Mouse (Mus musculus) urinary bladder, postnatal 4 days (tissue): ENCODE measurements at regions not wholly inside any gene's neighbourhood (a gene's known extent, or its start where the extent isn't known, plus 50 kb on each side); places are given as distances from the start of the nearest gene placed in this dataset.
"Not testable (repeated sequence)": the region's sequence is repeated elsewhere in the genome, so short reads cannot be mapped to it uniquely, and the experiment has no call there.

Source experiments
- DNase-seq, 2 experiments: peaks; one replicate each; pipeline ENCODE4 v3.0.0; 2021 to 2022; ENCODE audit warnings: low spot score in 2 of 2

DNA sequence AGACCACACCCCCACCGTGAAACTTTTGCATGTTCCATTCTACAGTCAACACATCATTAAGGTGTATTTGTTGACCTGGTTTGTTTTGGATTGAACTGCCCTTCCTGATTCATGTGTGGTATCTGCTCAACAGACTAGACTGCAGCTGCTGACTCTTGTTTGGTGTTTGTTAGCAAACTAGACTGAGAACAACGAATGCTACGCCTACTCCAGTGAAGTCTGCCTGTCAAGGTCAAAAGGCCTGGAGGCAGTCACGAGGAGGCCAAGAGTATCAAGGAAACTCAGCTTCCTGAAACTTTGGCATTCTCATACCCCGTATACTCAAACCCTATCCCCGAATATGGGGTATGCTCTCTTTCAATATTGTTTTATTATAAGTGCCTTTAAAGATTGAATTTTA is 194.2 kb upstream of the Spin1 start:
- not testable (repeated sequence) for DNase-seq

DNA sequence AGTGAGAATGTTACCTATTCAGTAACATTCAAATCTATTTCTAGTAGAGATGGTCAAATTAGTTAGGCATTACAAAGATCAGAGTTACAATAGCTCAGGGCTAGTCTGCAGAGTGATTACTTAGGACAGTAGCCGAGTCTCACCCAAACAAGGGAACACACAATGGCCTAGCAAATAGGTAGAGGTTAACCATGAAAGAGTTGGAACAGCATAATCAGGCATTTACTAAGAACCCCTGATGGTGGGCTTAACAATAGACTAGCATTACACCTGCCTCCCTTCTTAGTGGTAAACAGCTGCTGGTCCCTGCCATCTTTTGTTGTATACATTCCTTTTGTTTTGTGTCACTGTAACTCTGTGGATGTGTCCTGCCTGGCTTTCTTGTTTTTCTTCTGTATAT is 193.8 kb upstream of the Spin1 start:
- no peak for DNase-seq

DNA sequence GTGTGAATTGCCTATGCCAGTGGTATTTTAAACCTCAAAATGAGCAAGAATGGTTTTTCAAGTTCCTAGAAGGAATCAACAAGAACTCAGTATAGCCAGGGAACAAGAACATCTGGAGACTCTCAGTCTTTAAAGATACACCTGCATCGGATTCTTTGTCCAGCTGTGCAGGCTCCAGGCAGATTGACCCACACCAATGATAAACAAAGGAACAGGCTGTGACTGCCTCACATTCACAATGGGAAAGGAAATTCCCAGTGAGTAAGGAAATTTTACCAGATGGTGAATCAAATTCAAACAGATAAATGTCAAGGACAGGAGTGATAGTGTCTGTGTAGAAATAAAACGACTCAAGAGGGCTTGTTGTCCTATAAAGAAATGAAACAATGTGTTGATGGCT is 187.9 kb upstream of the Spin1 start:
- DNase-seq: not testable (repeated sequence)

DNA sequence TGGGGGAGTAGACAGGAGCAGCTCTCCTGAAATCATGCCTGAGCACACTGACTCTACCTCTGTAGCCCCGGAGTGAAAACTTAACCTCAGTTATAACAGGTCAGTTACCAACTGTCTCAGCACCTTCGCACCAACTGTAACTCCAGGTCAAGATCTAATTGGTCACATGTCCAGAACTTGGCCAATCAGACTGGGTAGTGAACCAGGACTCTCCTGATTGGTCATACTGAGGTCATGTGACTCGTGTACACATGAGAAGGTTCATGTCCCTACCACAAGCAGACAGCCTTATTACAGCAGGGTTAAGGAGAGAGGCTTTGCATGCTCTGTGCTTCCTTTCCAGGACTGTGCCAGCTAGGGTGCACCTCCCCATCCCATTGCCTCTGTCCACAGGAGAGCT is 166.7 kb upstream of the Spin1 start:
- not testable (repeated sequence) for DNase-seq

DNA sequence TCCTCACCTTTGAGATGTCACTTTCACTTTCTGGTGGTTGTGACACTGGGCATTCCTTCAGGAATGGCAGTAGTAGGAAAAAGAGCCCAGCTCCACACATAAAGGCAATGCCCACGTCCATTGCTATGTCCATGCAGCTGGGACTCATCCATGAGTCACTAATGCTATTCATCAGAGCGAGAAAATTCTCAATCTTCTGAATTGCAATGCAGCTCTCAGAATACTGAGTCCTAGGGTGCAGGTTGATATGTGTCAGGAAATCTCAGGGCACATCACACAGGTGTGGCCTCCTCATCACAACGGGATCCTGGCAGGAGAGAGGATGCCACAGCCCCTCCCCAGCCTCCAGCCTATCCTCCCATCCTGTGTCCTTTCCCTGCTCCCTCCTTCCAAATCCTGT is 158.1 kb upstream of the Spin1 start:
- no peak for DNase-seq

DNA sequence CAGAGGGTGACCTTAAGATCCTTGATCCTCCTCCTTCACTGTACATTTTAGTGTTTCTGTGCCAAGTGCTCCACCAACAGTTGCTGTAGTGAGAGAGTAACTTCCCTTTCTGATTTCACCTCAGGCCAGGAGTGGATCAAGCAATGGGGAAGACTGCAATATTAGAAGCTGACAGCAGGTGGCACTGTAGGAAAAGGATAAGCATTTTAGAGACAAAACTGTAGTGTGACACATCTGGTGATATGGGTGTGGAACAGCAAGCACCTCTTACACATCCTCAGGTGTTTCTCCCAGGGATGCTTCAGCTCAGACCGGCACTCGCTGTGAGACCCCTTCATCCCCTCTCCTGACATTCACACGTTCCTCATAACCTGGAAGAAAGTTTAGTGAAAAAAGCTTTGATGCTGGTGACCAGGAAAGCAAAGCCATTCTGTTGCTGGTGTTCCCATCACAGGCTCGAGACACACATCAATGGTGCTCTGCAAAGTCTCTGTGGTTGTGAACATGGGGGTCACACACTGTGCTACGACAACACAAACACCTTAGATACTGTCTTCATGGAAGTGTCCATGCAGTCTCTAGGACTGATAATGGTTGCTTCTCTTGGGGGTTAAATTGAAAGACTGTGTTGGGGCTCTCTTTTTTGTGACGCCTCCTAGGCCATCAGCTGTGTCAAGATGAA is 151.0 kb upstream of the Spin1 start:
- peak; percentile 57 to 85 for DNase-seq

DNA sequence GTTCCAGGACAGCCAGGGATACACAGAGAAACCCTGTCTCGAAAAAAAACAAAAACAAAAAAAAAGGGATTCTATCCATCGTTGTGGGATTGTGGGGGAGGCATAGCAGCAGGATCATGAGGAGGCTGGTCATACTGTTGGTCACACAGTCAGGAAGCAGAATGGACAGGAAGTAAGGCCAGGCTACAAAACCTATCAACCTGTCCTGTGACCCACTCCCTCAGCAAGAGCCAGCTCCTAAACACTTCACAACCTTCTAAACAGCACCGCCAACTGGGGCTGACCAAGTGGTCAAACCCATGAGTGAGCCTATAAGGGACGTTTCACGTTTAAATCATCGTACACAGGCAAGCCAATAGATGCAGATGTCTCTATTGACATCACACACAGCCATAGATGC is 146.0 kb upstream of the Spin1 start:
- no peak for DNase-seq

DNA sequence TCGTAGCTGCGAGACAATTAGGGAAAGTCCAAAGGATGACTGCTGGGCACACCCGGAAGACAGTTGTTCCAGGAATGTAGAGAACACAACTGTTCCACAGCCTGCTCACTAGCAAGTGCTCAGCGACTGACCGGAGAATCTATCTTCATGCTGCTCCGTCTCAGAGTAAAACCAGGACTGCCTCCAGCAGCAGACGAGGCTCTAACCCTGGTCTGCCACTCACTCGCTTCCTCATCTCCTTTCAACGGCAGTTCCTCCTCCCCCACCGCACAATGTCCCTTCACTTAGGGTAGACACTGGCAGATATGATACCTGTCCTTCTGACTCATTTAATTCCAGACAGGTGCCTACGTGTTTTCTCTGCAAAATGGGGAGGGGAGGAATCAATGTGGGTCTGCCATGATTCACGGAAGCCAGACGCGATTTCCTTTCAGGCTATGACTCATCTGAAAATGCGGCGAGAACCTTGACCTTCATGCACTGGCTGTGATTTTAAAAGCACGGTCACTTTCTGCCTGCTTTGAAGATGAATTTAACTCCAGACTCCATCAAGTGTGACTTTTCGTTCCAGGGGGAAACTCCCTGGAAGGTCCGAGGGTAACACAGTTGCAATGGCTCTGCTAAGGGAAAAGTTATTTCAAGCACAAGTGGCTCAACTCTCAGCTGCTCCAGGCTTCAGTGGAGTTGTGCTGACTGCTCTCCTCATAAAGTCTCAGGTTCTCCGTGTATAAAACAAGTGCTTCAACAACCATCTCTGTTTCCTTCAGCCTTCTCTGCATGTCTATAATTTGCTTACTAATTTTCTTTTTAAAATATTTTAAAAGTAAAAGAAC is 142.4 kb upstream of the Spin1 start:
- no peak for DNase-seq

DNA sequence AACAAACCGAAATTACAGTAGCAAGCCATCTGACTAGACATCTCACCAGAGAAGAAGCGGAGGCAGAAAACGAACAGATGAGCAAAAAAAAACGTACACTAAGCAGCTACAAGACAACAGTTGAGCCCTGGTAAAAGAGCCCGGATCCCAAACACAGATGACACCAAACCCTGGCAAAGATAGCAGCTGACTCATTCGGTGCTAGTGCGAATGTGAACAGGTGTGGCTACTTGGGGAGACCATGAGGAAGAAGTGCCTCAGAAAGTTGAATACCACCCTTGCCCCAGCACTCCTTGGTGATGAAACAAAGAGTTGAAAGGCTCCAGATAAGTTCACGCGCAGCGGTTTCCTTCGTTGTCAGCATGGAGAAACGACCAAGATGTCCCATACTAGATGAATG is 139.8 kb upstream of the Spin1 start:
- no peak for DNase-seq

DNA sequence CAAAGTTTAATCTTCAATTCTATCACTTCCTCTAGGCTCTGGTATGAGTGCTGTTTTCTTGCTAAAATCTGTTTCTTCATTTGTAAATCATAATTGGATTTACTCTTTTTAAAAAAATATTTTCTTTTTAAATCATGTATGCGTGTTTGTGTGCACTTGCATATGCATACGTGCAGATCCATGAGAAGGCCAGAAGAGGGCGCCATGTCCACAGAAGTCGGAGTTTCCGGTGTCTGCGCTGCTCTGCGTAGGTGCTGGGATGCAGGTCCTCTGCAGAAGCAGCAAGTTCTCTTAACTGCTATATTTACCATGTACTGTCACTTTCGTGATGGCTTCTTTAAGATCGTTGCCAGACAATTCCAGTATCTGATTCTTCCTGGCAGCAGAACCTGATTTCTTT is 136.6 kb upstream of the Spin1 start:
- DNase-seq: no peak

DNA sequence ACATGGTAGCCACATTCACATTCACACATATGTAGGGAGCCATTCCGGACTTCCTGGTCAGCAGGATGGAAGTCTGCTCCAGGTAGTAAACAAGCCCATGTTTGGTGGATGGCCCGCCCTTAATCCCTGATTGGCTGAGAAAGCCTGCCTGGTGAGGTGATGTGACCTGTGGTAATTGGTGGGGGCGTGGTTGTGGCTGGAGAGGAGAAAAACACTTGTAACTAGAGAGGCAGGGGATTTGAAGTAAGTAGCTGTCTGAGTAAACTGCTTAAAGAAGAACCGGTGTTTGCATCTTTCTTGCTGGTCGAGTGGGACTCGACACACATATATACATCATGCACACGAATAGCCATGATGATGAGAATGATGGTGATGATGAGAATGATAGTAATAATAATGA is 135.6 kb upstream of the Spin1 start:
- not testable (repeated sequence) for DNase-seq

DNA sequence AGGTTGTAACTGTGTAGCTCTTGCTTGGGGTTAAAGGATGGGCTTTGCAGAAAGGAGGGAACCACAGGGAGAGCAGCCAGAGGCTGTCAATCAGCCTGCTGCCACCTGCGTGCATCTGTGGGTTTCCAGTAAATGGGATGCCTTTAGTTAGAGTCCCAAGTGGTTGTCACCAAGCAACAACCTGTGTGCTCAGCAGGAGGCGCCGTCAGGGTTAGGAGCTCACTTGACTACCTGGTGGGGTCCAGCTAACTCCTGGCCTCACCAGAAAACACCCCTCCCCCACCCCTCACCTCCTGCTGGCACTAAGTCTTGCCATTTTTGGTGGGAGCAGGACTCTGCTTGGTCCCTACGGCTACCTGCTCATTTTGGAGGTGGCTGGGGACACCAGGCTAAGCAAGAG is 135.0 kb upstream of the Spin1 start:
- no peak for DNase-seq

DNA sequence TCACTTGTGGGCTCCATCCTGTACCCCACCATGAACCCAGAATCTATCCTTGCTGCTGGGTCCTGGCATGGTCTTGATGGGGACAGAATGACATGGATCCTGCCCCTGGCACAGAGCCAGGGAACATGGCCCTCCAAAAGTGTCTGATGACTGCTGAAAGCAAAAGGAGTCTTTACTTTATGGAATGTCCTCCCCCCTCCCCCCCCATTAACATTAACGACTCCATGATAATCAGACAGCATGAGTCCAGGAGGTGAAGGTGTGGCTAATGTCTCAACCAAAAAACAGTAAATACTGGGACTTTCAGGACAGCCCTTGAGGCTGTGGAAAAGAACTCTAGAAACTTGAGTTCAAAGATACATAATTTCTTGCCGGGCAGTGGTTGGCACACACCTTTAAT is 133.9 kb upstream of the Spin1 start:
- no peak for DNase-seq

DNA sequence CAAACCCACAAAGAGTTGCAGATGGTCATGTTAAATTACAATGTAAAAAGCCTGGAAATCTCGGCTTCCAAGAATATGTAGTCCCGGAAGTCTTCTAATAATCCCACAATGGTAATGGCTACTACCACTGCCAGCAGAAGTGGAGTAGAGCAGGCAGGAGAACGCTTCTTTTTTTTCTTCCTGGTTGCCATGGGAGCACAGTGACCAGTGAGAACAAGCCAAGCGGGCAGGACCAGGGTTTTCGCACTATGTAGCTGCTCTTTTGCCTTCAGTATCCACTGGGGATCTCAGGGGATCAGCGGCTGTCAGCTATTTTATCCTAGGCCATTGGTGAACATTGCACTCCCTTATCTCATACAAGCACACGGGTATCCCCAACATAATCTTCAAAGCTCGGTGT is 127.3 kb upstream of the Spin1 start:
- DNase-seq: no peak

DNA sequence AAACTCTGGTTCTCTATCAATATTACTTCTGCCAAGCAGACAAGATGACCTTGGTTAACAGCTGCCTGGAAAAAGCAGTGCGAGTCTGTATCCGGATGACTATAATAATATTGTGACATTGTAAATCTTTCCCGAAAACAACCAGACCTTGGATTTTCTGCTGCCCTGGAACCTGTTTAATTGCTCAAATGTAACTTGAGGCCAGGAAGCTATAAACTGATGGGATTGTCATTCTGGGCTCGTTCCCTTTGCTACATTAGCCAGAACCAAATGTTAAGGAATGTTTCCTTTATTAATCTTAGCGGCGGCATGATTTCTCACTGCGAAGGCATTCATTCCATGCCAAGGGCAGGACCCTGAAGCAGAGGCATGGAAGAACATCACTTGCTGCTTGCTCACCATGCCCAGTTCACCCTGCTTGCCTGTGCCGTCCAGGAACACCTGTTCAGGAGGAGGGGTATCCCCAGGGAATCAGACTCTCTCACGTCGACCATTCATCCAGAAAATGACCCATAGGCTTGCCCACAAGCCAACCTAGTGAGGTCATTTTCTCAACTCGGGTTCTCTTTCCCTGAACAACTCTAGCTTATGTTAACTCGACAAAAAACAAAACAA is 125.3 kb upstream of the Spin1 start:
- no peak for DNase-seq

DNA sequence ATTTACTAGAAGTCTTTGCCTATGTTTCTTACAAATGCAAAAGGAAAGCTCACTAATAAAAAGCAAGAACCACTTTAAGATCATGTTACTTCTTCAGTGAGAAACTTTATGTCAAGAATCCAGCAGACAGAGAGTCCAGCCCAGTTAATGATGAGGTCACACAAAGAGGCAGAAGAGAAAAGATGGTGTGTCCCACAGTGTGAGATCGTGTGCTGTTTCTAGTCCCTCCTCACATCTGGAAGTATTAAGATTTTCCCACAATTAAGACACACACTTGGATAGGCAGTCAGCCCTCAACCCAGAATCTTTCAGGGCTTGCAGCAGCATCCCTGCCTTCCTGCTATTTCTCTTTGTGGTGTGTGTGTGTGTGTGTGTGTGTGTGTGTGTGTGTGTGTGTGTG is 118.7 kb upstream of the Spin1 start:
- DNase-seq: no peak

DNA sequence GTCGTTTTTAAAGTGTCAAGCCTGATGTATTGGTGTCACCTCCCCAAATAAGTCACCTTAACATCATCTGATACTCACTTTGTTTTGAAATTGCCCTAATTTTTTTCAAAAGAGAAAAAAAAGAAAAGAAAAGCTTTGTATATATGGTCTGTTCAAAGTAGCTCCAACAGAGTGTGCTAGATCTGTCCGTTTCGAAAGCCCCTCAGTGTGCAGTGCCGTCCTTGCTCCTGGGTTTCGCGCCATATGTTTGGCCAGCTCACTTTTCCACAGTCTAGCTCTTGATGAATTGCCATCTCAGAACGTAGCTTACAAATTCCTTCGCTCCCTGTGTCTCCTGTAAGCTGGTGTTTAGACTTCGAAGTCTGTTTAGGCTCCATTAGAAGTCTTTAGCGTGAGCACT is 117.7 kb upstream of the Spin1 start:
- DNase-seq: no peak

DNA sequence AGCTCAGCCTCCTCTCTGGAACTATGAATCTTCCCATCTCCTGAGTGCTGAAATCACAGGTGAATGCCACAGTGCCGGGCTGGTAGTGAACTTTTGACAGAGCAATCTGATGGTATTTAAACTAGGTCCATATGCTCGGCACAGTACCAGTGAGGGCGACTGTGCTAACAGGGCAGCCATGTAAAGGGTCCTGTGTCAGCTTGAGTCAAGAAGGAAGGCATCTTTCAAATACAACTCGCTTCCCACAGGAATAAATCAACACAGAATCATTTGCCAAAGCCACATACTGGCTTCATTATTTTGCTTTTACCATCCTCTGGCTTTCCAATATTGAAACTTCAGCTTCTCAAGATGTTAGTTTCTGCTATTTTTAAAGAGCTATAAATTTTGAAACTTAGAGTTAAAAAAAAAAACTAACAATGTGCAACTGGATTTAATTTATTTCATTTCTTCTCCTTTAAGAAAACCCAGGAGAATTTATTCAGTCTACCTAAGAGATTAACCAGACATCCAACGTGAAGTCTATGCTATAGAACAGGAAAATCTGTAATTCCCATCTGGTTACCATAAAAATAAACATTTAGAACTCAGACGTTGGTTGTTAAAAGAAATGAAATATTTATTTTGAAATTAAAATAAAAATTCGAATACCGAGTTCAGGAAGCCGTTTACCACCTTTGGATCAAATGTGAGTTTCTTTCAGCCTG is 108.8 kb upstream of the Spin1 start:
- DNase-seq: no peak

DNA sequence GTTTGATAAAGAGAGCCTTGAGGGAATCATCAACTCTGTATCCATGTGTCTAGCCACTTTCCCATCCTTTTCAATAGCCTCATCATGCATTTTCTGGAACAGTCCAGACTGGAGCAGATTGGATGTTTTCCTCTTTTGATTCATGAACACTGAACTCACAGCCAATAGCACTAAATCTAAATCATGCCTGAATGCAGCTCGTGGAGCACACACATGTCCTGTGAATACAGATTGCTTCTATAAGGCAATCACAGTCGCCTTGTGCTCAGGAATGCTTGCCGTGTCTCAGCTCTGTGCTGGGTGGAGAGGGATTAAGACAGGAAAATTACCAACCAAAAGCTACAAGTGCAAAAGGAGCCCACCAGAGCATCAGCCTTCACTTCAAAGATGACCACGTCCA is 100.9 kb upstream of the Spin1 start:
- DNase-seq: no peak

DNA sequence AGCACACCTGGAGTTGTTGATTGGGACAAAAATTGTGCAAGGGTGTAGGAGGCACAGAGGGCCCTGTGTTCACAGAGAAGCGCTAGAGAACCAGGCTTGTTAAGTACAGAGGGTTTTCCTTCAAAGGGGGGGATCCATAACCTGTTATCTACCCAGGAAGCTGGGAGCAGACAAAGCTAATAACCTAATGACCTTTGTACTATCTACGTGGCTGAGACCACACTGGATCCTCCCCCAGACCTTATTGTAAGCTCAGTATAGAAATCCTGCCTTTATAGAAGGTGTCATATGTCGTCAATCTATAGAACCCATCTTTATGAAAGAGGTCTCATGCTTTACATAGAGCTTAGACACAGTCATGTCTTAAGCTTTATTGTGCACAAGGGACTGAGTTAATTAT is 95.9 kb upstream of the Spin1 start:
- DNase-seq: no peak

DNA sequence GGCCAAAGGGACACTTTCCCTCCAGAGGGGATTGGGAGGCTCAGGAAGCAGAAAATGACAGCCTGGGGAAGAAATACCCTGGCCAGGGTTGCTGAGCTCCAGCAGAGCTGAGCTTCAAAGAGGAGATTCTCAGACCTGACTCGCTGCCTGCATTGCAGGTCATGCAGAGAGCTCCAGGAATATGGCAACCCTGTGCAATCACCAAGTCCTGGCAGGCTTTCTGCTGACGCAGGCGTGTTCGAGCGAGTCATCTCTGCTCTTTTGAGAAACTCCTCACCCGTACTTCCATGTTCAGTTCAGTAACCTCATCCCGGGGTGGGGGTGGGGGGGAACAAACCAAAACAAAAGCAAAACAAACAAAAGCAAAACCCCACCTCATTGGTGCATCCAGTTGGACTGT is 89.9 kb upstream of the Spin1 start:
- no peak for DNase-seq

DNA sequence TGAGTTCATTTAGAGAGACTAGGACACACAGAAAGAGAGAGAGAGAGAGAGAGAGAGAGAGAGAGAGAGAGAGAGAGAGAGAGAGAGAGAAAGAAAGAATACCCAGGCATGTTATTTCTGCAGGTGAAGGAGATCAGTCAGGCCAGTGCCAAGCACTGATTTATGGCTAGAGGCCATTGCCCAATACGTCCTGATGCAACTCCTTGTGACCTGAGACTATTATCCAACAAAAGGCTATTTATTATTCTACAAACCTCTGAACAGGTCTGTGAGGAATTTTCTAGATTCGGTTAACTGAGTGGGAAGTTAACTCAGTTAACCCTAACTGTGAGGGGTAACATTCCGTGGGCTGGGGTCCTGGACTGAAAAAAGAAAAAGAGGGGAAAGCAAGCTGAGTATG is 84.5 kb upstream of the Spin1 start:
- DNase-seq: no peak
